Mouse (Mus musculus) erythroblast, embryonic 14.5 days (primary cell): Measurements from ENCODE around the gene Tbc1d10b. TPM values are rescaled to one million over a fixed set of nuclear protein-coding genes. Genes with fewer than 3 reads are reported as not detected.
"Not testable (repeated sequence)": the region's sequence is repeated elsewhere in the genome, so short reads cannot be mapped to it uniquely, and the experiment has no call there.

Source experiments
- H3K27me3 ChIP-seq: 2 replicates; pipeline ENCODE4 v1.6.1; 2012; ENCODE audit warnings: inconsistent platforms; ENCODE audit not compliant: control insufficient read depth
- H3K36me3 ChIP-seq: 2 replicates; pipeline ENCODE4 v1.6.1; 2012; ENCODE audit warnings: mild to moderate bottlenecking, inconsistent platforms; ENCODE audit not compliant: control insufficient read depth
- H3K4me1 ChIP-seq: 2 replicates; pipeline ENCODE4 v1.6.1; 2012; ENCODE audit warnings: inconsistent platforms; ENCODE audit not compliant: control insufficient read depth
- H3K4me3 ChIP-seq: replicated peaks from 2 replicates; pipeline ENCODE3; 2012; ENCODE audit warnings: moderate library complexity, mild to moderate bottlenecking, inconsistent platforms
- H3K9me3 ChIP-seq: 2 replicates; pipeline ENCODE4 v1.6.1; 2012; ENCODE audit warnings: low read length, inconsistent platforms, mixed read lengths; ENCODE audit not compliant: control insufficient read depth
- GATA1 ChIP-seq: IDR thresholded peaks from 2 replicates; pipeline ENCODE4 v1.6.1; 2012; ENCODE audit warnings: low read length, inconsistent platforms, mixed read lengths
- TAL1 ChIP-seq: IDR thresholded peaks from 3 replicates; pipeline ENCODE4 v1.6.1; 2012; ENCODE audit warnings: low read length, inconsistent platforms, mixed read lengths
- polyA plus RNA-seq: library from polyadenylated mRNA; stranded (reverse); fragments of >175 nt; gene quantifications from 2 replicates; pipeline ENCODE4 v1.2.3, GENCODE M21; 2012

Gene Tbc1d10b
- 9.3 and 10.4 TPM in 2 replicates for polyA plus RNA-seq

GRCm38 (mm10) chr7:127208295-127208552 lies at the start of gene Tbc1d10b:
Gene Tbc1d10b, minus strand, starts transcription at chr7:127208468.
- Histone ChIP-seq H3K4me1 (peaks cover 76% of the 10 kb centered on the region), H3K36me3 (peaks cover 47% of the 10 kb centered on the region), H3K9me3 (no peaks in the 10 kb centered on the region), H3K4me3 (peak within 1 kb of the TSS; percentile 90), H3K27me3 (no peaks in the 10 kb centered on the region)
- TF ChIP-seq GATA1 (no peak), TAL1 (no peak)

- H3K27me3 ChIP-seq: no peaks in the 10 kb centered on the region
- peaks cover 2% of the 10 kb centered on the region; the same call in 1 of the 2 replicates for H3K9me3 ChIP-seq
- no peak for TF ChIP-seq TAL1
- TF ChIP-seq GATA1: no peak
- H3K4me3 ChIP-seq: no peak overlapping the region
- H3K4me1 ChIP-seq: peaks cover 79% of the 10 kb centered on the region
- peaks cover 30% of the 10 kb centered on the region for H3K36me3 ChIP-seq
Observed at GRCm38 (mm10) chr7:127256518-127256917, 48.2 kb upstream of the Tbc1d10b start.

GRCm38 (mm10) chr7:127255965-127256364 lies 47.7 kb upstream of the Tbc1d10b start:
- H3K9me3 ChIP-seq: peaks cover 2% of the 10 kb centered on the region; the same call in 1 of the 2 replicates
- H3K4me1 ChIP-seq: peaks cover 74% of the 10 kb centered on the region
- H3K27me3 ChIP-seq: no peaks in the 10 kb centered on the region
- no peak overlapping the region for H3K4me3 ChIP-seq
- TF ChIP-seq GATA1: no peak
- TF ChIP-seq TAL1: no peak
- H3K36me3 ChIP-seq: peaks cover 30% of the 10 kb centered on the region

- Histone ChIP-seq H3K4me1 (peaks cover 67% of the 10 kb centered on the region), H3K27me3 (no peaks in the 10 kb centered on the region), H3K36me3 (peaks cover 31% of the 10 kb centered on the region), H3K9me3 (peaks cover 2% of the 10 kb centered on the region; the same call in 1 of the 2 replicates), H3K4me3 (peak overlapping the region; percentile 72)
- no peak for TF ChIP-seq TAL1
- no peak for TF ChIP-seq GATA1
Observed at GRCm38 (mm10) chr7:127255008-127255407, 46.7 kb upstream of the Tbc1d10b start.

- peaks cover 39% of the 10 kb centered on the region for H3K36me3 ChIP-seq
- peaks cover 58% of the 10 kb centered on the region for H3K4me1 ChIP-seq
- no peak for TF ChIP-seq GATA1
- no peak for TF ChIP-seq TAL1
- no peaks in the 10 kb centered on the region for H3K27me3 ChIP-seq
- H3K4me3 ChIP-seq: peak overlapping the region; percentile 72
- H3K9me3 ChIP-seq: peaks cover 2% of the 10 kb centered on the region; the same call in 1 of the 2 replicates
Observed at GRCm38 (mm10) chr7:127253821-127254769, 45.8 kb upstream of the Tbc1d10b start.

GRCm38 (mm10) chr7:127253341-127253740 lies 45.1 kb upstream of the Tbc1d10b start:
- Histone ChIP-seq H3K4me3 (peak overlapping the region; percentile 72), H3K36me3 (peaks cover 42% of the 10 kb centered on the region), H3K9me3 (peaks cover 2% of the 10 kb centered on the region; the same call in 1 of the 2 replicates), H3K27me3 (no peaks in the 10 kb centered on the region), H3K4me1 (peaks cover 51% of the 10 kb centered on the region)
- TF ChIP-seq TAL1 (no peak), GATA1 (no peak)

GRCm38 (mm10) chr7:127252414-127252813 lies 44.1 kb upstream of the Tbc1d10b start:
- Histone ChIP-seq H3K4me1 (peaks cover 43% of the 10 kb centered on the region), H3K36me3 (peaks cover 39% of the 10 kb centered on the region), H3K27me3 (no peaks in the 10 kb centered on the region), H3K4me3 (no peak overlapping the region), H3K9me3 (peaks cover 2% of the 10 kb centered on the region; the same call in 1 of the 2 replicates)
- TF ChIP-seq TAL1: no peak
- TF ChIP-seq GATA1: no peak

- not testable (repeated sequence) for H3K4me3 ChIP-seq, H3K27me3 ChIP-seq, H3K9me3 ChIP-seq
- H3K4me1 ChIP-seq: peaks cover 44% of the 10 kb centered on the region
- H3K36me3 ChIP-seq: peaks cover 38% of the 10 kb centered on the region
Observed at GRCm38 (mm10) chr7:127250511-127250910, 42.2 kb upstream of the Tbc1d10b start.

- Histone ChIP-seq H3K4me3 (peak overlapping the region; percentile 90), H3K9me3 (peaks cover 3% of the 10 kb centered on the region; the same call in 1 of the 2 replicates), H3K27me3 (no peaks in the 10 kb centered on the region), H3K36me3 (peaks cover 35% of the 10 kb centered on the region), H3K4me1 (peaks cover 37% of the 10 kb centered on the region)
- no peak for TF ChIP-seq GATA1
- no peak for TF ChIP-seq TAL1
Observed at GRCm38 (mm10) chr7:127244658-127245510, 36.6 kb upstream of the Tbc1d10b start.
